Mouse (Mus musculus) thymus, adult 2 months (tissue): ENCODE results near the gene Bckdk.

Experiments
- CTCF ChIP-seq: fragments of 200-500 bp; IDR thresholded peaks from 2 replicates; pipeline ENCODE4 v1.5.1; 2012; ENCODE audit warnings: mild to moderate bottlenecking, control low read depth, low read length, moderate library complexity, borderline replicate concordance; ENCODE audit not compliant: control insufficient read depth, poor library complexity, insufficient read depth; ENCODE audit errors: extremely low read depth
- POLR2A ChIP-seq: fragments of 200-500 bp; IDR thresholded peaks from 2 replicates; pipeline ENCODE4 v1.6.1; 2012; ENCODE audit warnings: mild to moderate bottlenecking, low read length, control low read depth, moderate library complexity; ENCODE audit not compliant: control insufficient read depth, poor library complexity, insufficient read depth; ENCODE audit errors: extremely low read depth

GRCm38 (mm10) chr7:127907939-127908338 is 4.1 kb downstream of the Bckdk start:
- TF ChIP-seq CTCF (no peak), POLR2A (no peak)
